In the genomic region with DNA sequence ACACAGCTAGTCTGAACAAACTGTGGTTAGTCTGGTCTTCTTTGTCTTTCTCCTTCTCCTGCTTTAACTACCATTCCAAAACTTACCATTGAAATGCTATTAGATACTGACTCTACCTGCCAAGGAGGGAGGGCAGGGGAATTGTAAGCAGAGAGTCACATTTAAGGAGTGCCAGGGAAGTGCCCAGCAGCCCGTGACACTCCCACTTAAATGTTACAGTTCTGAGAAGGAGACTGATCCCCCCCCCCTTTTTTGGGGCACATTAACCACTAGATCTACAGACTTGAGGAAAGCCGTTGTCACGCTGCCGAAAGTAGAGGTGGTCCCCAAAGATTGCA, we compare ENCODE assay signal across 13 mouse cellular contexts.
DNase-seq lines count a peak whose midpoint lies in the region; ATAC-seq lines count a peak whose summit lies in the region.
"Had no signal": no experiment of that assay in that cellular context is flagged by ENCODE, and none has a peak within 500 bp of the region (broad histone marks: within the 10 kb centered on the region; RNA-seq: fewer than 3 reads in every experiment).

No protein-coding gene starts in this region.

- H3K27ac ChIP-seq in kidney, embryonic 16.5 days (ENCODE audit: low read length) = peak overlapping the region; percentile 46; the same call in 1 of the 2 replicates
- H3K27ac ChIP-seq in embryonic facial prominence, embryonic 14.5 days (replicated peaks; ENCODE audit: low read depth, low read length) = peak overlapping the region; percentile 71
- H3K27ac ChIP-seq in hindbrain, embryonic 15.5 days (replicated peaks) = peak overlapping the region; percentile 68
- peak overlapping the region; percentile 83 for H3K27ac ChIP-seq in neural tube, embryonic 13.5 days (replicated peaks)

- H3K36me3 ChIP-seq in kidney, embryonic 16.5 days (ENCODE audit: insufficient read depth, low read length) = no peaks in the 10 kb centered on the region
- no peaks in the 10 kb centered on the region for H3K36me3 ChIP-seq in embryonic facial prominence, embryonic 14.5 days (ENCODE audit: control insufficient read depth, insufficient read depth, low read length)
- no peaks in the 10 kb centered on the region for H3K36me3 ChIP-seq in hindbrain, embryonic 15.5 days
- H3K36me3 ChIP-seq in neural tube, embryonic 13.5 days = no peaks in the 10 kb centered on the region

- peak overlapping the region; percentile 27; the same call in 1 of the 2 replicates for H3K4me2 ChIP-seq in kidney, embryonic 16.5 days (replicated peaks; ENCODE audit: low read depth, low read length)
- peak overlapping the region; percentile 21; the same call in 1 of the 2 replicates for H3K4me2 ChIP-seq in embryonic facial prominence, embryonic 14.5 days (ENCODE audit: low read depth, low read length)
- peak overlapping the region; percentile 5; the same call in 1 of the 2 replicates for H3K4me2 ChIP-seq in hindbrain, embryonic 15.5 days
- 0 out of 2 replicates have a peak overlapping the region, but pooled peaks have one; percentile 4 for H3K4me2 ChIP-seq in neural tube, embryonic 13.5 days

- H3K9ac ChIP-seq in kidney, embryonic 16.5 days (replicated peaks; ENCODE audit: low read length) = no peak overlapping the region
- H3K9ac ChIP-seq in embryonic facial prominence, embryonic 14.5 days (ENCODE audit: low read depth, low read length) = no peak overlapping the region; the same call in 1 of the 2 replicates
- H3K9ac ChIP-seq in hindbrain, embryonic 15.5 days = no peak overlapping the region
- H3K9ac ChIP-seq in neural tube, embryonic 13.5 days = peak overlapping the region; percentile 47; the same call in 1 of the 2 replicates

- H3K4me3 ChIP-seq in kidney, embryonic 16.5 days (ENCODE audit: low read length) = no peak overlapping the region
- no peak overlapping the region for H3K4me3 ChIP-seq in embryonic facial prominence, embryonic 14.5 days (ENCODE audit: low read depth, low read length)
- H3K4me3 ChIP-seq in hindbrain, embryonic 15.5 days = no peak overlapping the region
- no peak overlapping the region for H3K4me3 ChIP-seq in neural tube, embryonic 13.5 days

- H3K4me1 ChIP-seq in kidney, embryonic 16.5 days (ENCODE audit: insufficient read depth, low read length) = peaks cover 17% of the 10 kb centered on the region
- peaks cover 13% of the 10 kb centered on the region for H3K4me1 ChIP-seq in embryonic facial prominence, embryonic 14.5 days (ENCODE audit: control insufficient read depth, insufficient read depth, low read length)
- peaks cover 42% of the 10 kb centered on the region for H3K4me1 ChIP-seq in hindbrain, embryonic 15.5 days (replicated peaks)
- H3K4me1 ChIP-seq in neural tube, embryonic 13.5 days (replicated peaks) = peaks cover 45% of the 10 kb centered on the region

- peak; percentile 80 for ATAC-seq in kidney, embryonic 16.5 days (ENCODE audit: low FRiP score, low TSS enrichment)
- peak; percentile 13; the same call in 1 of the 2 replicates for ATAC-seq in embryonic facial prominence, embryonic 14.5 days (ENCODE audit: low read depth)
- peak; percentile 52; the same call in 1 of the 2 replicates for ATAC-seq in hindbrain, embryonic 15.5 days (ENCODE audit: low FRiP score, low read depth)
- ATAC-seq in neural tube, embryonic 13.5 days (ENCODE audit: low read depth) = no peak; the same call in 1 of the 2 replicates
- ATAC-seq: Patski had no signal

- no peak for DNase-seq in kidney, postnatal 14 days
- DNase-seq in embryonic facial prominence, embryonic 14.5 days (ENCODE audit: low spot score) = no peak
- DNase-seq in left cerebral cortex, postnatal 36 days (ENCODE audit: low spot score in 2 of 2) = no peak
- DNase-seq in ovary, postnatal 10 days (ENCODE audit: low spot score) = no peak
- no peak for DNase-seq in gastrocnemius, adult 18-20 months (ENCODE audit: low spot score)
- DNase-seq: adrenal gland, postnatal 36 days; B cell, adult 2 months; cerebellum, adult 8-10 months; kidney, adult 11 months had no signal

- H3K9me3 ChIP-seq in kidney, embryonic 16.5 days (ENCODE audit: low read length) = no peaks in the 10 kb centered on the region
- peaks cover 10% of the 10 kb centered on the region; the same call in 1 of the 2 replicates for H3K9me3 ChIP-seq in embryonic facial prominence, embryonic 14.5 days (ENCODE audit: control insufficient read depth, low read length)
- no peaks in the 10 kb centered on the region for H3K9me3 ChIP-seq in hindbrain, embryonic 15.5 days
- H3K9me3 ChIP-seq in neural tube, embryonic 13.5 days = peaks cover 7% of the 10 kb centered on the region; the same call in 1 of the 2 replicates

- intact Hi-C loops in left cerebral cortex, postnatal 36 days (cut with DNase I) = no loop called here

- WGBS in kidney, embryonic 16.5 days = 38% methylated on average over 4 of the region's 4 CpGs
- WGBS in embryonic facial prominence, embryonic 14.5 days = 52% methylated on average over 4 of the region's 4 CpGs
- WGBS in hindbrain, embryonic 15.5 days = 33% methylated on average over 4 of the region's 4 CpGs
- WGBS in neural tube, embryonic 13.5 days = 45% methylated on average over 4 of the region's 4 CpGs

- H3K27me3 ChIP-seq in kidney, embryonic 16.5 days (ENCODE audit: insufficient read depth, low read length) = no peaks in the 10 kb centered on the region
- H3K27me3 ChIP-seq in embryonic facial prominence, embryonic 14.5 days (replicated peaks; ENCODE audit: control insufficient read depth, insufficient read depth, low read length) = no peaks in the 10 kb centered on the region
- H3K27me3 ChIP-seq in hindbrain, embryonic 15.5 days = no peaks in the 10 kb centered on the region
- no peaks in the 10 kb centered on the region for H3K27me3 ChIP-seq in neural tube, embryonic 13.5 days
- H3K27me3 ChIP-seq: Patski had no signal
